Mouse (Mus musculus): Measurements from ENCODE around the gene Acer1. TPM values are rescaled to one million over a fixed set of nuclear protein-coding genes. Genes with fewer than 3 reads are reported as not detected.
"Not testable (repeated sequence)": the region's sequence is repeated elsewhere in the genome, so short reads cannot be mapped to it uniquely, and the experiment has no call there.

Acer1 gene
- total and polyA plus RNA-seq, 3 experiments: not detected

- Histone ChIP-seq H3K9ac (ENCODE audit: insufficient read depth, low read depth) (no peak overlapping the region), H3K27me3 (replicated peaks) (no peaks in the 10 kb centered on the region), H3K36me3 (replicated peaks in 1 of 2; ENCODE audit: control insufficient read depth in 1 of 2, insufficient read depth in 1 of 2, low read length in 1 of 2) (peaks cover 40 to 88% of the 10 kb centered on the region in 2 experiments), H3K4me1 (ENCODE audit: control insufficient read depth in 1 of 2, insufficient read depth in 2 of 2) (peaks cover 0 to 10% of the 10 kb centered on the region in 2 experiments; a peak in 3 of 4 replicates), H3K4me3 (replicated peaks in 1 of 3; ENCODE audit: low read depth in 2 of 3, low read length in 2 of 3, poor library complexity in 1 of 3) (no peak overlapping the region), H3K79me2 (replicated peaks; ENCODE audit: control insufficient read depth, extremely low read depth, insufficient read depth, poor library complexity, severe bottlenecking) (no peaks in the 10 kb centered on the region; the same call in 1 of the 2 replicates), H3K4me2 (ENCODE audit: insufficient read depth, low read depth, poor library complexity, severe bottlenecking) (no peak overlapping the region), H3K9me3 (replicated peaks; ENCODE audit: low read length) (no peaks in the 10 kb centered on the region), H3K27ac (ENCODE audit: insufficient read depth, low read depth) (no peak overlapping the region)
- TF ChIP-seq HCFC1 (IDR thresholded peaks at IDR 0.05; ENCODE audit: low read depth, low read length) (no peak), EP300 (IDR thresholded peaks at IDR 0.05; ENCODE audit: low read length) (no peak), ZC3H11A (IDR thresholded peaks at IDR 0.05; ENCODE audit: low read depth, low read length) (no peak), POLR2A (IDR thresholded peaks at IDR 0.05; ENCODE audit: low read depth, low read length) (no peak), MEF2A (IDR thresholded peaks at IDR 0.05; ENCODE audit: borderline replicate concordance, low read depth, low read length) (no peak), KAT2A (IDR thresholded peaks at IDR 0.05; ENCODE audit: insufficient replicate concordance, low read length) (no peak), MYC (IDR thresholded peaks at IDR 0.05; ENCODE audit: low read depth, low read length) (no peak), PAX5 (IDR thresholded peaks at IDR 0.05; ENCODE audit: low read length) (no peak), MAFK (IDR thresholded peaks at IDR 0.05; ENCODE audit: insufficient replicate concordance, low read length) (no peak)
- in situ Hi-C loops (cut with MboI; ENCODE audit: low pct_ligation_motif_present, low pct_unique_long_range_greater_than_20kb, low sequenced_read_pairs) (no loop called here), dilution Hi-C loops (cut with MboI; ENCODE audit: extremely low pct_ligation_motif_present, extremely low pct_unique_long_range_greater_than_20kb, low sequenced_read_pairs) (no loop called here)
- DNase-seq (ENCODE audit: extremely low read depth): no peak
Observed at GRCm38 (mm10) chr17:56913023-56913422, 68.9 kb downstream of the Acer1 start.

- H3K27ac ChIP-seq (ENCODE audit: insufficient read depth, low read depth); in situ Hi-C loops (cut with MboI; ENCODE audit: low pct_ligation_motif_present, low pct_unique_long_range_greater_than_20kb, low sequenced_read_pairs); DNase-seq (ENCODE audit: extremely low read depth); H3K27me3 ChIP-seq (replicated peaks); H3K79me2 ChIP-seq (replicated peaks; ENCODE audit: control insufficient read depth, extremely low read depth, insufficient read depth, poor library complexity, severe bottlenecking); dilution Hi-C loops (cut with MboI; ENCODE audit: extremely low pct_ligation_motif_present, extremely low pct_unique_long_range_greater_than_20kb, low sequenced_read_pairs); H3K9me3 ChIP-seq (replicated peaks; ENCODE audit: low read length); H3K4me3 ChIP-seq (replicated peaks in 1 of 3; ENCODE audit: low read depth in 2 of 3, low read length in 2 of 3, poor library complexity in 1 of 3); H3K9ac ChIP-seq (ENCODE audit: insufficient read depth, low read depth); H3K4me2 ChIP-seq (ENCODE audit: insufficient read depth, low read depth, poor library complexity, severe bottlenecking): not testable (repeated sequence)
- peaks cover 0 to 30% of the 10 kb centered on the region in 2 experiments; a peak in 3 of 4 replicates for H3K4me1 ChIP-seq (ENCODE audit: control insufficient read depth in 1 of 2, insufficient read depth in 2 of 2)
- peaks cover 34 to 94% of the 10 kb centered on the region in 2 experiments for H3K36me3 ChIP-seq (replicated peaks in 1 of 2; ENCODE audit: control insufficient read depth in 1 of 2, insufficient read depth in 1 of 2, low read length in 1 of 2)
Observed at GRCm38 (mm10) chr17:56909764-56910163, 72.2 kb downstream of the Acer1 start.

DNA sequence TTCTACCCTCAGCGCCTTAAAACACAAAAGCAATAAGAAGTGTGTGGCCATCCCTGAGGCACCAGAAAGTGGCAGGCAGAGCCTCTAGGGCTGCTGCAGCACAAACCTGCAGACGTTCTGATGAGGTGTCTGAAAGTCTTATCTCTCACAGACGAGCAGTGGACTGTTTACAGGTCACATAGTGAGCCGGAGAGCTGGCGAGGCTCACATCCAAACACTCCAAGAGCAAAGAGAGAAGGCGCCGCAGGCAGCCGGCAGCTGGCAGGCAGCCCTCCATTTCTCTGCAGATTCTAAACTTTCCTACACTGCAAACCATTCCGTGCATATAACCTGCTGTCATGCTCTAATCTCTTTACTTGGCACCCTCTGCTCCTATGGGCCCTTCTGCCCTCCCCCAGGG, 74.0 kb downstream of the Acer1 start:
- in situ Hi-C loops (cut with MboI; ENCODE audit: low pct_ligation_motif_present, low pct_unique_long_range_greater_than_20kb, low sequenced_read_pairs): no loop called here
- no peak overlapping the region for H3K9ac ChIP-seq (ENCODE audit: insufficient read depth, low read depth)
- no peaks in the 10 kb centered on the region; the same call in 1 of the 2 replicates for H3K79me2 ChIP-seq (replicated peaks; ENCODE audit: control insufficient read depth, extremely low read depth, insufficient read depth, poor library complexity, severe bottlenecking)
- no peak overlapping the region for H3K27ac ChIP-seq (ENCODE audit: insufficient read depth, low read depth)
- H3K4me2 ChIP-seq (ENCODE audit: insufficient read depth, low read depth, poor library complexity, severe bottlenecking): no peak overlapping the region
- H3K36me3 ChIP-seq (replicated peaks in 1 of 2; ENCODE audit: control insufficient read depth in 1 of 2, insufficient read depth in 1 of 2, low read length in 1 of 2): peaks cover 47 to 93% of the 10 kb centered on the region in 2 experiments
- H3K9me3 ChIP-seq (replicated peaks; ENCODE audit: low read length): no peaks in the 10 kb centered on the region
- TF ChIP-seq SIN3A (IDR thresholded peaks at IDR 0.05; ENCODE audit: low read length) (no peak), TBP (conservative IDR thresholded peaks at IDR 0.05; ENCODE audit: low read depth, low read length) (no peak), UBTF (IDR thresholded peaks at IDR 0.05; ENCODE audit: low read depth, low read length) (no peak), PAX5 (IDR thresholded peaks at IDR 0.05; ENCODE audit: low read length) (no peak), ELF1 (IDR thresholded peaks at IDR 0.05; ENCODE audit: low read depth, low read length) (no peak)
- DNase-seq (ENCODE audit: extremely low read depth): no peak
- H3K27me3 ChIP-seq (replicated peaks): no peaks in the 10 kb centered on the region
- H3K4me1 ChIP-seq (ENCODE audit: control insufficient read depth in 1 of 2, insufficient read depth in 2 of 2): peaks cover 0 to 30% of the 10 kb centered on the region in 2 experiments; a peak in 3 of 4 replicates
- dilution Hi-C loops (cut with MboI; ENCODE audit: extremely low pct_ligation_motif_present, extremely low pct_unique_long_range_greater_than_20kb, low sequenced_read_pairs): no loop called here
- H3K4me3 ChIP-seq (replicated peaks in 1 of 3; ENCODE audit: low read depth in 2 of 3, low read length in 2 of 3, poor library complexity in 1 of 3): no peak overlapping the region

All from CH12.LX (cell line).